Mouse (Mus musculus) neural tube, embryonic 15.5 days (tissue): ENCODE measurements around the gene Srsf2. TPM values are rescaled to one million over a fixed set of nuclear protein-coding genes. Genes with fewer than 3 reads are reported as not detected.
"Not testable (repeated sequence)": the region's sequence is repeated elsewhere in the genome, so short reads cannot be mapped to it uniquely, and the experiment has no call there.

ENCODE experiments used
- ATAC-seq: fragments of 200-750 bp; cut with Nextera tagmentation; 2 replicates; pipeline ENCODE4 v1.8.0; 2017; ENCODE audit warnings: mild to moderate bottlenecking, moderate TSS enrichment, moderate library complexity; ENCODE audit not compliant: low FRiP score
- H3K27ac ChIP-seq: fragments of 300-500 bp; sonication (generic); replicated peaks from 2 replicates; pipeline ENCODE4 v1.5.1; 2015; ENCODE audit warnings: mild to moderate bottlenecking, inconsistent platforms
- H3K27me3 ChIP-seq: fragments of 300-500 bp; sonication (generic); replicated peaks from 2 replicates; pipeline ENCODE4 v1.6.1; 2015; ENCODE audit warnings: inconsistent platforms
- H3K36me3 ChIP-seq: fragments of 300-500 bp; sonication (generic); 2 replicates; pipeline ENCODE4 v1.6.1; 2015; ENCODE audit warnings: inconsistent platforms
- H3K4me1 ChIP-seq: fragments of 300-500 bp; sonication (generic); 2 replicates; pipeline ENCODE4 v1.6.1; 2015; ENCODE audit warnings: inconsistent platforms
- H3K4me2 ChIP-seq: fragments of 300-500 bp; sonication (generic); 2 replicates; pipeline ENCODE4 v1.6.1; 2015; ENCODE audit warnings: inconsistent platforms, mild to moderate bottlenecking, moderate library complexity
- H3K4me3 ChIP-seq: fragments of 300-500 bp; sonication (generic); replicated peaks from 2 replicates; pipeline ENCODE4 v1.5.1; 2015; ENCODE audit warnings: mild to moderate bottlenecking, inconsistent platforms
- H3K9ac ChIP-seq: fragments of 300-500 bp; sonication (generic); replicated peaks from 2 replicates; pipeline ENCODE4 v1.6.1; 2015; ENCODE audit warnings: mild to moderate bottlenecking, inconsistent platforms
- H3K9me3 ChIP-seq: fragments of 300-500 bp; sonication (generic); replicated peaks from 2 replicates; pipeline ENCODE4 v1.6.1; 2016; ENCODE audit warnings: inconsistent platforms
- WGBS: fragments of 180-500 bp; shearing (Covaris S2); methylation state at CpG from one replicate; pipeline ENCODE4 v1.1.7; 2015; ENCODE audit warnings: mixed read lengths; 5-methylcytosine and 5-hydroxymethylcytosine counted together
- polyA plus RNA-seq: library from polyadenylated mRNA; unstranded; fragments of >200 nt; fragmentation: Nextera tagmentation; extraction: Ambion mirVana; gene quantifications from 2 replicates; pipeline ENCODE4 v1.2.1, GENCODE M21; 2015

Srsf2 gene
- polyA plus RNA-seq, 1 experiment from 2014 or later = 514 TPM

- no peak for ATAC-seq
- peak overlapping the region; percentile 99 for H3K4me3 ChIP-seq
- WGBS = under 1% methylated on average over 29 of the region's 29 CpGs
- H3K4me1 ChIP-seq = peaks cover 45% of the 10 kb centered on the region
- H3K27ac ChIP-seq = peak overlapping the region; percentile 96
- peaks cover 22% of the 10 kb centered on the region for H3K36me3 ChIP-seq
- H3K4me2 ChIP-seq = peak overlapping the region; percentile 81
- H3K9ac ChIP-seq = peak overlapping the region; percentile 76
- no peaks in the 10 kb centered on the region for H3K27me3 ChIP-seq
- no peaks in the 10 kb centered on the region for H3K9me3 ChIP-seq
These were observed 1.2 kb downstream of the Srsf2 start for GRCm38 (mm10) chr11:116851576-116852290.

DNA sequence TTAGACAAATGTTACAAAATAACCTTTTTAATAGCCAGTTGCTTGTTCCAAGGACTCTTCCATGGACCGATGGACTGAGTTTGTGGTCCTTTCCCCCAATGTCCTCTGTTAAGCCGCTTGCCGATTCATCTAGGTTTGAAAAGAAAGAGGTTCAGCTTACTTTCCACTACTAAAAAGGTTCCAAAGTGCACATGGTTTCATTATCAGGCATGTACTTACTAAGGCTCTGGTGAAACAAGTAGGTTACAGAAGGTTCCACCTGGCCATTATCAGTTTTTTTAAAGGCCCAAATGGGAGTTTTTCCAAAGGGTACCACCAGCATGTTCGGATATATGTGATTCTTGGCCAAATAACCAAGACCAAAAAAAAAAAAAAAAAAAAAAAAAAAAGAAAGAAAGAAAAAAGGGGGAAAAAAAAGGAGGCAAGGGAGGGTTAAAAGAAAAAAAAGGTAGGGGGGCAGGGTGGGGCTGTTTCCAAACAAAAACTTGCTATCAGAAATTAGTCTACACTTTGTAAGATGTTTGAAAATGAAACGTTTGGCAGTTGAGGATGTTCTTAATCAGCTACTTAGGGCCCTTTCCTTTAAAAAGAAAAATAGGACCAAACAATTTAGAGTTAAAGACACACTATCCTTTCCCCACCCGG, 1.9 kb downstream of the Srsf2 start:
- Histone ChIP-seq H3K4me2 (peak overlapping the region; percentile 81), H3K27ac (peak overlapping the region; percentile 96), H3K4me1 (peaks cover 41% of the 10 kb centered on the region)

GRCm38 (mm10) chr11:116850085-116850484, 2.8 kb downstream of the Srsf2 start:
- Histone ChIP-seq H3K9ac (no peak overlapping the region), H3K36me3 (peaks cover 22% of the 10 kb centered on the region), H3K4me3 (no peak overlapping the region), H3K4me2 (peak overlapping the region; percentile 81), H3K9me3 (no peaks in the 10 kb centered on the region), H3K27ac (no peak overlapping the region), H3K27me3 (no peaks in the 10 kb centered on the region), H3K4me1 (peaks cover 34% of the 10 kb centered on the region)
- no peak for ATAC-seq
- WGBS = 53% methylated on average over 4 of the region's 4 CpGs

More for the DNA sequence above, 1.9 kb downstream of the Srsf2 start:
- Histone ChIP-seq H3K9me3 (no peaks in the 10 kb centered on the region), H3K9ac (peak overlapping the region; percentile 76), H3K4me3 (peak overlapping the region; percentile 99), H3K36me3 (peaks cover 22% of the 10 kb centered on the region), H3K27me3 (no peaks in the 10 kb centered on the region)
- no peak for ATAC-seq
- 43% methylated on average over 6 of the region's 6 CpGs for WGBS

GRCm38 (mm10) chr11:116849587-116849986, 3.3 kb downstream of the Srsf2 start:
- Histone ChIP-seq H3K36me3 (peaks cover 22% of the 10 kb centered on the region), H3K9ac (no peak overlapping the region), H3K9me3 (no peaks in the 10 kb centered on the region), H3K4me1 (peaks cover 31% of the 10 kb centered on the region), H3K27me3 (no peaks in the 10 kb centered on the region), H3K4me3 (no peak overlapping the region), H3K4me2 (no peak overlapping the region), H3K27ac (no peak overlapping the region)
- no peak for ATAC-seq

DNA sequence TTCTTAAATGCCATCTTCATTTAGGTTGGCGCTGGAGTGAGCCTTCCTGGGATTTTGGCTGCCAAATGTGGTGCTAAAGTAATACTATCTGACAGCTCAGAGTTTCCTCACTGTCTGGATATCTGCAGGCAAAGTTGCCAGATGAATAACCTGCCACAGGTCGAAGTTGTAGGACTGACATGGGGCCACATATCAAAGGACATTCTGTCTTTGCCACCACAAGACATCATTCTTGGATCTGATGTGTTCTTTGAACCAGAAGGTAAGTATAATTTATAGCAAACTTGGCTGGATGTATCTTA, 4.1 kb downstream of the Srsf2 start:
- WGBS = 75% methylated on average over 2 of the region's 2 CpGs
- not testable (repeated sequence) for ATAC-seq

DNA sequence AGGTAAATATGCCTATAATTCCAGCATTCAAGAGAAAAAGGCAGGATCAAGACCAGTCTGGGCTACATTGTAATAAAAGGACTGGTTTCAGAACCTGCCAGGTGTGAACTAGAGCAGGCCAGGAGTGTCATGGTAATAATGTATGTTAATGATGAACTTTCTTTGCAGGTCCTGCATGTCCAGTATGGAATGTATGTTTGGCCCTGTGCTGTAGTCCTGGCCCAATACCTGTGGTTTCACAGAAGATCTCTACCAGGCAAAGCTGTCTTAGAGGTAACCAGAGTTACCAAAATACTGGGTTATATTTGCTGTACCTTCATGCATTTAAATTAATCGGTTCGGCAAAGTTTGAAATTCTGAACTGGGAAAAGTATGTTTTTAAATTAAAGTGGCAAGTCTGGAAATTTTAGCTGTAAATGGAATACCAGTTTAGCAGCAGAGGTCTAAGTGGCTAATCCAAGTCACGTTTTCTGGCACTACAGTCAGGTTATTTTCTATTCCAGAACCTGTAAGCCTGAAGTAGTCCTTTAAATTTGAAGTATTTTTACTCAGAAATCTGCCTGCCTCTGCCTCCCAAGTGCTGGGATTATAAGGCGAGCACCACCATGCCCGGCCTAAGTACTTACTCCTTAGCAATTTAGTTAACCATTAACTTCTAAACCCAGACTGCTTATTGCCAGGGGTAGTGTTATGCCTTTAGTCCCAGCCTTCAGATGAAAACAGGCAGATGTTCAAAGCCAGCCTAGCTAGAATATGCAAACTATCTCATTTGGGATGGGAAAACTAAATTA, 4.6 kb downstream of the Srsf2 start:
- no peak for ATAC-seq
- no peaks in the 10 kb centered on the region for H3K27me3 ChIP-seq
- H3K9me3 ChIP-seq = no peaks in the 10 kb centered on the region
- no peak overlapping the region for H3K27ac ChIP-seq
- 77% methylated on average over 5 of the region's 5 CpGs for WGBS
- H3K9ac ChIP-seq = no peak overlapping the region
- no peak overlapping the region for H3K4me3 ChIP-seq
- H3K4me2 ChIP-seq = no peak overlapping the region
- peaks cover 35% of the 10 kb centered on the region for H3K4me1 ChIP-seq
- peaks cover 22% of the 10 kb centered on the region for H3K36me3 ChIP-seq

More for the DNA sequence above, 4.1 kb downstream of the Srsf2 start:
- H3K27ac ChIP-seq, H3K9me3 ChIP-seq, H3K4me3 ChIP-seq, H3K9ac ChIP-seq, H3K4me2 ChIP-seq, H3K27me3 ChIP-seq: not testable (repeated sequence)
- Histone ChIP-seq H3K4me1 (peaks cover 32% of the 10 kb centered on the region), H3K36me3 (peaks cover 22% of the 10 kb centered on the region)

DNA sequence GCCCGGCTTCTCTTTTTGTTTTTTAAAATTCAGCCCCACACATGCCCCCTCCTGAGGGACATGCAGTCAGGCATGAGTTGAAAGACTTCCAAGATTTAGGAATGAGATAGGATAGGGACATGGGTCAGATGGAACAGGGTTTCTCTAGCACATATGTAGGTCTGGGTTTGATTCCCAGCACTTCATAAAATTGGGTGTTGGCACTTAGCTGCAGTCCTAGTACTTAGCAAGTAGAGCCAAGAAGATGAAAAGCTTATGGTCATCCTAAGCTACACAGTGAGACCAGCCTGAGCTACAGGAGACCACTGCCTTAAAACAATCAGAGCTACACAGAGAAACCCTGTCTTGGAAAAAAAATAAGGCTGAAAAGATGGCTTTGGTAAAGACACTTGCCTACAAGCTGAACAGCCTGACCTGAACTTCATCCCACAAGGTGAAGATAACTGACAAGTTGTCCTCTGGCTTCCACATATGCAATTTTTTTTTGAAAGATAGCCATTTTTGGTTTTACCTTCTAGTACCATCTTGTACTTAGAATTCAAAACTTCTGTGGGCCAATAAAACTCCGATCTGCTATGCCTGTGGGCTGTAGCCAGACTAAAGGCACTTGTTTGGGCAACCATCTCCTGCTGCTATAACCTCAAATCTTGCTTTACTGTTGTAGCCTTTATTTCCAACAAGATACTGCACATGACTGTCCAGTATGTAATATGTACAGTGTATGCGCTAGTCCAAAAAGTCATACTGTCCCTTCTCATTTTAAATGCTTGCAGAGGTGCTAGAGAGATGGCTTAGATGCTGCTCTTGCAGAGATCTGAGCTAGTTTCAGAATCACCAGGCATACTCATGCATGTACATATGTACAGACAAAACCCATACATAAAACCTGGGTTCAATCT, 5.5 kb downstream of the Srsf2 start:
- H3K9me3 ChIP-seq = no peaks in the 10 kb centered on the region
- H3K4me2 ChIP-seq = no peak overlapping the region
- H3K27ac ChIP-seq = no peak overlapping the region
- H3K9ac ChIP-seq = no peak overlapping the region
- 94% methylated on average over 3 of the region's 3 CpGs for WGBS
- H3K36me3 ChIP-seq = peaks cover 22% of the 10 kb centered on the region
- ATAC-seq = no peak
- H3K4me3 ChIP-seq = no peak overlapping the region
- no peaks in the 10 kb centered on the region for H3K27me3 ChIP-seq
- H3K4me1 ChIP-seq = peaks cover 35% of the 10 kb centered on the region

DNA sequence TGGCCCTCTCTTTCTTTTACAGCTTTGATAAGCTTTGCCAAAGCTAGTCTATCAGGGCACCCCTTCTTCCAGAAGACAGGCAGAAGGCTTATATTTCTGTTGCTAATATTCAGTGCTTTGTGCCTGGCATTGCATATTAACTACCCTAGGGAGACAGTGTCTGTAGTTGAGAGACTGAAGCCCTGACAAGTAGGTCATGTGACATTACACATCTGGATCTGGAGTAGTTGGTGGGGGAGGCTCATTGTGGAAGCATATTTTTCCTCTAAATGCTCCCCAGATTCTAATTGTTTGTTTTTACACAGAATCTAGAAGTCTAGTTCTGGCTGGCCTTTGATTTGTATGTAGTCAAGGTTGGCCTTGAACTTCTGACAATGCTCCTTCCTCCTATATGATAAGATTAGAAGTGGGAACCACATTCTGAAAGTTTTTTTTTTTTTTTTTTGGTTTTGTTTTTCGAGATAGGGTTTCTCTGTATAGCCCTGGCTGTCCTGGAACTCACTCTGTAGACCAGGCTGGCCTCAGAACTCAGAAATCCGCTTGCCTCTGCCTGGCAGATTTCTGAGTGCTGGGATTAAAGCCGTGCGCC, 6.2 kb downstream of the Srsf2 start:
- Histone ChIP-seq H3K36me3 (peaks cover 22% of the 10 kb centered on the region), H3K9me3 (no peaks in the 10 kb centered on the region), H3K27ac (no peak overlapping the region), H3K4me3 (no peak overlapping the region), H3K9ac (no peak overlapping the region; the same call in 1 of the 2 replicates), H3K4me2 (no peak overlapping the region), H3K4me1 (peaks cover 42% of the 10 kb centered on the region), H3K27me3 (no peaks in the 10 kb centered on the region)
- no peak for ATAC-seq
- WGBS = 86% methylated on average over 4 of the region's 4 CpGs

DNA sequence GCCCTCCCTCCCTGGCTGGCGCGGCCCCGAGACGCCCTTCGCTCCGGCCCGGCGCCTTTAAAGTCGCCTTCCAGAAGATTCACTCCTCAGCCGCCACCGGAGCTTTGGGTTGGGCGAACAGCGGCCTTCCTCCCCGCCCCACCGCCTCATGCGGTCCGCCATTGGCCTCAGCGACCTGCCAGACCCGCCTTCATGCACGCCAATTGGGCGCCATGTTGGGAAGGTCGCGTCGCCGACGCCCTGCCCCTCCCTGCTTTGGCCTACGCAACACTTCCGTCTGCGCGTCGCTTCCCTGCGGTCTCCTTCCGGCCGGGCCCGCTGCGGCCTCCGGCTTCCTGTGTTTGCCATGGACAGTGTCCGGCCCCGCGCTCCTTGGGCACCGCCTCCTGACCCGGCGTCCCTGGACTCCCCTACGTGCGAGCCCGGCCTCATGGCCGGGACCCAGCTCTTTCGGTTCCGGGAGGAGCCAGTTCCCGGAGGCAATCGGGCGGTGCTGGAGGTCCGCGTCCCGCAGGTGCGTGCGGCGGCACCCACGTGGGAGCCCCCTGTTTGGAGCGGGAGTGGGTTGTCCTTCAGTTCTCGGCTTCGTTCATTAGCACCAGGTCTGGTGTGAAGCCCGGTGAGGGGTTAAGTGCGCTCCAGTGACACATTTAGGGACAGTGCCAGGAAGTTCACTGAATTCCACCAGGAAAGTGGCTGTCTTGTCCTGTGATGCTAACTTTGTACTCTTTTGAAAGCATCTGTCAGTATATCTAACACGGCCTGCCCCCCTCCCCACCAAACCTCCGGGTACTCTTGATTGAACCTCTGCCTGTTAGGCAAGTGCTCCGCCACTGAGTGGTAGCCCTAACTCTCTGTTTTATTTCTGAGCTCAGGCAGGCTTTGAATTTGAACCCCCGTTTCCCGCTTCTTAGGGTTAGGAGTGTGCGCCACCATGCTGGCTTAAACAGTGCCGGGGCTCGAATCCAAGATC, 9.3 kb downstream of the Srsf2 start, which contains the start of the genes Mettl23 and Jmjd6:
Gene Mettl23 (plus strand): TSS at position 18 of the 973 bp plus-strand sequence.
Gene Jmjd6 (minus strand): TSS at position 189 of the 973 bp plus-strand sequence.
- peaks cover 30% of the 10 kb centered on the region for H3K36me3 ChIP-seq
- no peaks in the 10 kb centered on the region for H3K9me3 ChIP-seq
- peaks cover 51% of the 10 kb centered on the region for H3K4me1 ChIP-seq
- peak within 1 kb of the TSS; percentile 94 for H3K4me3 ChIP-seq
- peak within 1 kb of the TSS; percentile 99 for H3K27ac ChIP-seq
- no peaks in the 10 kb centered on the region for H3K27me3 ChIP-seq
- ATAC-seq = peak; percentile 96
- peak within 1 kb of the TSS; percentile 87 for H3K9ac ChIP-seq
- WGBS = under 1% methylated on average over 72 of the region's 72 CpGs
- peak within 1 kb of the TSS; percentile 80 for H3K4me2 ChIP-seq
